Mouse (Mus musculus) embryonic facial prominence, embryonic 12.5 days (tissue): ENCODE results near the gene Arhgap1. TPM values are rescaled to one million over a fixed set of nuclear protein-coding genes. Genes with fewer than 3 reads are reported as not detected.
A peak's percentile ranks its signal among the peaks of the same experiment; 100 is the strongest.

ENCODE experiments used
- ATAC-seq: fragments of 200-750 bp; cut with Nextera tagmentation; 2 replicates; pipeline ENCODE4 v1.8.0; 2017; ENCODE audit not compliant: insufficient number of reproducible peaks, insufficient read depth, low FRiP score, low TSS enrichment
- H3K27ac ChIP-seq: fragments of 300-500 bp; sonication (generic); 2 replicates; pipeline ENCODE4 v1.5.1; 2016; ENCODE audit warnings: mild to moderate bottlenecking
- H3K27me3 ChIP-seq: fragments of 300-500 bp; sonication (generic); 2 replicates; pipeline ENCODE4 v1.6.1; 2016; ENCODE audit warnings: mild to moderate bottlenecking, moderate library complexity
- H3K36me3 ChIP-seq: fragments of 300-500 bp; sonication (generic); 2 replicates; pipeline ENCODE4 v1.6.1; 2016; ENCODE audit warnings: mild to moderate bottlenecking
- H3K4me1 ChIP-seq: fragments of 300-500 bp; sonication (generic); 2 replicates; pipeline ENCODE4 v1.6.1; 2016
- H3K4me2 ChIP-seq: fragments of 300-500 bp; sonication (generic); replicated peaks from 2 replicates; pipeline ENCODE4 v1.6.1; 2016; ENCODE audit warnings: mild to moderate bottlenecking, moderate library complexity
- H3K4me3 ChIP-seq: fragments of 300-500 bp; sonication (generic); 2 replicates; pipeline ENCODE4 v1.5.1; 2016; ENCODE audit warnings: mild to moderate bottlenecking
- H3K9ac ChIP-seq: fragments of 300-500 bp; sonication (generic); 2 replicates; pipeline ENCODE4 v1.6.1; 2016; ENCODE audit warnings: mild to moderate bottlenecking, moderate library complexity
- H3K9me3 ChIP-seq: fragments of 300-500 bp; sonication (generic); 2 replicates; pipeline ENCODE4 v1.6.1; 2016; ENCODE audit warnings: mild to moderate bottlenecking, moderate library complexity
- WGBS: fragments of 180-500 bp; shearing (Covaris S2); methylation state at CpG from one replicate; pipeline ENCODE4 v1.1.7; 2016; 5-methylcytosine and 5-hydroxymethylcytosine counted together
- polyA plus RNA-seq: library from polyadenylated mRNA; unstranded; fragments of >200 nt; fragmentation: Nextera tagmentation; extraction: Ambion mirVana; gene quantifications from 2 replicates; pipeline ENCODE4 v1.2.1, GENCODE M21; 2016

Gene Arhgap1
- polyA plus RNA-seq, 1 experiment from 2014 or later, result 102 TPM

- Histone ChIP-seq H3K9ac (no peak overlapping the region), H3K27me3 (no peaks in the 10 kb centered on the region), H3K9me3 (no peaks in the 10 kb centered on the region), H3K4me3 (no peak overlapping the region), H3K4me1 (no peaks in the 10 kb centered on the region), H3K36me3 (no peaks in the 10 kb centered on the region), H3K4me2 (no peak overlapping the region), H3K27ac (no peak overlapping the region)
- ATAC-seq, result no peak
- 80% methylated on average over 12 of the region's 12 CpGs for WGBS
Observed at GRCm38 (mm10) chr2:91633334-91633977, 16.2 kb upstream of the Arhgap1 start.

- H3K27me3 ChIP-seq, result no peaks in the 10 kb centered on the region
- no peaks in the 10 kb centered on the region for H3K36me3 ChIP-seq
- no peak overlapping the region for H3K27ac ChIP-seq
- ATAC-seq, result no peak
- H3K9ac ChIP-seq, result no peak overlapping the region
- no peaks in the 10 kb centered on the region for H3K4me1 ChIP-seq
- H3K4me2 ChIP-seq, result no peak overlapping the region
- H3K4me3 ChIP-seq, result no peak overlapping the region
- WGBS, result 82% methylated on average over 9 of the region's 9 CpGs
- no peaks in the 10 kb centered on the region for H3K9me3 ChIP-seq
Observed at GRCm38 (mm10) chr2:91634841-91635240, 14.8 kb upstream of the Arhgap1 start.

- no peaks in the 10 kb centered on the region for H3K27me3 ChIP-seq
- H3K36me3 ChIP-seq, result no peaks in the 10 kb centered on the region
- no peaks in the 10 kb centered on the region for H3K4me1 ChIP-seq
- no peak overlapping the region for H3K4me2 ChIP-seq
- H3K9ac ChIP-seq, result no peak overlapping the region
- H3K9me3 ChIP-seq, result no peaks in the 10 kb centered on the region
- H3K27ac ChIP-seq, result no peak overlapping the region
- 87% methylated on average over 11 of the region's 11 CpGs for WGBS
- no peak for ATAC-seq
- no peak overlapping the region for H3K4me3 ChIP-seq
Observed at GRCm38 (mm10) chr2:91635486-91635885, 14.2 kb upstream of the Arhgap1 start.

- Histone ChIP-seq H3K9ac (no peak within 1 kb of the TSS), H3K27ac (no peak within 1 kb of the TSS), H3K9me3 (no peaks in the 10 kb centered on the region), H3K36me3 (no peaks in the 10 kb centered on the region), H3K4me1 (no peaks in the 10 kb centered on the region), H3K4me3 (no peak within 1 kb of the TSS), H3K27me3 (no peaks in the 10 kb centered on the region), H3K4me2 (no peak within 1 kb of the TSS)
- no peak for ATAC-seq
- WGBS, result 92% methylated on average over 8 of the region's 8 CpGs
Observed at GRCm38 (mm10) chr2:91636229-91636628, 13.4 kb upstream of the Arhgap1 start, which contains the start of gene F2. Gene F2, minus strand, starts transcription at chr2:91636414.

- no peak overlapping the region for H3K4me2 ChIP-seq
- ATAC-seq, result no peak
- no peaks in the 10 kb centered on the region for H3K4me1 ChIP-seq
- H3K27me3 ChIP-seq, result no peaks in the 10 kb centered on the region
- H3K36me3 ChIP-seq, result 0 out of 2 replicates have a peak, but pooled peaks cover 2% of the 10 kb centered on the region
- no peak overlapping the region for H3K9ac ChIP-seq
- H3K4me3 ChIP-seq, result no peak overlapping the region
- no peaks in the 10 kb centered on the region for H3K9me3 ChIP-seq
- no peak overlapping the region for H3K27ac ChIP-seq
- WGBS, result 85% methylated on average over 5 of the region's 5 CpGs
Observed at GRCm38 (mm10) chr2:91636727-91637338, 12.8 kb upstream of the Arhgap1 start.

- WGBS, result 69% methylated on average over 6 of the region's 6 CpGs
- H3K27me3 ChIP-seq, result no peaks in the 10 kb centered on the region
- no peak overlapping the region for H3K4me2 ChIP-seq
- peaks cover 19% of the 10 kb centered on the region for H3K36me3 ChIP-seq
- H3K9ac ChIP-seq, result no peak overlapping the region
- no peak for ATAC-seq
- H3K9me3 ChIP-seq, result no peaks in the 10 kb centered on the region
- H3K4me1 ChIP-seq, result no peaks in the 10 kb centered on the region
- no peak overlapping the region for H3K4me3 ChIP-seq
- no peak overlapping the region for H3K27ac ChIP-seq
Observed at GRCm38 (mm10) chr2:91638931-91639330, 10.7 kb upstream of the Arhgap1 start.

- no peak for ATAC-seq
- H3K9ac ChIP-seq, result no peak overlapping the region
- H3K4me1 ChIP-seq, result no peaks in the 10 kb centered on the region
- H3K27ac ChIP-seq, result no peak overlapping the region
- no peak overlapping the region for H3K4me2 ChIP-seq
- no peaks in the 10 kb centered on the region for H3K27me3 ChIP-seq
- no peak overlapping the region for H3K4me3 ChIP-seq
- H3K36me3 ChIP-seq, result peaks cover 59% of the 10 kb centered on the region
- WGBS, result 93% methylated on average over 2 of the region's 2 CpGs
- no peaks in the 10 kb centered on the region for H3K9me3 ChIP-seq
Observed at GRCm38 (mm10) chr2:91642825-91643415, 6.7 kb upstream of the Arhgap1 start.

- Histone ChIP-seq H3K4me1 (peaks cover 7% of the 10 kb centered on the region), H3K4me3 (no peak overlapping the region), H3K36me3 (peaks cover 60% of the 10 kb centered on the region), H3K27me3 (no peaks in the 10 kb centered on the region), H3K27ac (no peak overlapping the region), H3K4me2 (no peak overlapping the region), H3K9me3 (no peaks in the 10 kb centered on the region), H3K9ac (no peak overlapping the region)
- WGBS, result 94% methylated on average over 11 of the region's 11 CpGs
- ATAC-seq, result no peak
Observed at GRCm38 (mm10) chr2:91644021-91644420, 5.6 kb upstream of the Arhgap1 start.

- H3K36me3 ChIP-seq, result peaks cover 60% of the 10 kb centered on the region
- no peaks in the 10 kb centered on the region for H3K27me3 ChIP-seq
- no peak overlapping the region for H3K4me2 ChIP-seq
- H3K9me3 ChIP-seq, result no peaks in the 10 kb centered on the region
- H3K27ac ChIP-seq, result no peak overlapping the region
- ATAC-seq, result no peak
- peaks cover 8% of the 10 kb centered on the region for H3K4me1 ChIP-seq
- 96% methylated on average over 15 of the region's 15 CpGs for whole genome bisulfite sequencing
- H3K9ac ChIP-seq, result no peak overlapping the region
- no peak overlapping the region for H3K4me3 ChIP-seq
Observed at GRCm38 (mm10) chr2:91645354-91645753, 4.3 kb upstream of the Arhgap1 start.

GRCm38 (mm10) chr2:91645811-91646210 is 3.8 kb upstream of the Arhgap1 start:
- no peak overlapping the region for H3K9ac ChIP-seq

GRCm38 (mm10) chr2:91646733-91647132 is 2.9 kb upstream of the Arhgap1 start:
- Histone ChIP-seq H3K4me3 (no peak overlapping the region), H3K27me3 (no peaks in the 10 kb centered on the region), H3K4me1 (peaks cover 15% of the 10 kb centered on the region), H3K36me3 (peaks cover 59% of the 10 kb centered on the region), H3K9me3 (no peaks in the 10 kb centered on the region), H3K4me2 (no peak overlapping the region), H3K27ac (no peak overlapping the region), H3K9ac (no peak overlapping the region)
- no peak for ATAC-seq
- 31% methylated on average over 1 of the region's 1 CpGs for WGBS

More at GRCm38 (mm10) chr2:91645811-91646210, 3.8 kb upstream of the Arhgap1 start:
- Histone ChIP-seq H3K4me2 (no peak overlapping the region), H3K27ac (no peak overlapping the region), H3K9me3 (no peaks in the 10 kb centered on the region), H3K4me3 (no peak overlapping the region), H3K27me3 (no peaks in the 10 kb centered on the region), H3K4me1 (peaks cover 11% of the 10 kb centered on the region), H3K36me3 (peaks cover 60% of the 10 kb centered on the region)
- no peak for ATAC-seq
- 95% methylated on average over 11 of the region's 11 CpGs for WGBS

- WGBS, result 2% methylated on average over 15 of the region's 15 CpGs
- peaks cover 46% of the 10 kb centered on the region for H3K36me3 ChIP-seq
- peaks cover 15% of the 10 kb centered on the region for H3K4me1 ChIP-seq
- no peaks in the 10 kb centered on the region for H3K9me3 ChIP-seq
- peak overlapping the region; percentile 88 for H3K27ac ChIP-seq
- no peak for ATAC-seq
- H3K27me3 ChIP-seq, result no peaks in the 10 kb centered on the region
- H3K4me2 ChIP-seq, result peak overlapping the region; percentile 97
- peak overlapping the region; percentile 92 for H3K9ac ChIP-seq
- H3K4me3 ChIP-seq, result peak overlapping the region; percentile 90
Observed at GRCm38 (mm10) chr2:91649152-91649551, 508 bp upstream of the Arhgap1 start.
